Mouse (Mus musculus): ENCODE measurements around the gene Kprp.

DNA sequence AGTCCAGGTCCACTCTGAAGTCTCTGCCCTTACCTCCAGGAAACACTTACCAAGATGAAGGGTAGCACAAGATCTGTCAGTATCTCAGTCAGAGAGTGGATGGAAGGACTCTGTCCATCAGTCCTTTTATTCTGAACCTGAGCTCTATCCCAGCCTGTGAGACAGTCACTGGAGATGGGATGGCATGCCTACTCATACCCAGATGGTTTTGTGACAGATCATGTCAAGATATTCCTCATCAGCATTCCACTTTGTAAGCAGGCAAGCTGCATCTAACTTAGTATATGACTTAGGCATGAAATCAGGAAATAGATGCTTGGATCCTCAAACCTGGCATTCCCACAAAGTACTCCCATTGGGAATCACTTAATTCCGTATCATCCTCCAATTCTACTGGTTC lies 48.2 kb downstream of the Kprp start, which contains the start of gene Lce1i:
- no peak for TF ChIP-seq CTCF (conservative IDR thresholded peaks at IDR 0.05; ENCODE audit: low read length)
- no peak for TF ChIP-seq NANOG (IDR thresholded peaks at IDR 0.05; ENCODE audit: borderline replicate concordance, low read length)
